Mouse (Mus musculus) cortical plate, adult 2 months (tissue): Measurements from ENCODE around the gene Apol7b. TPM values are rescaled to one million over a fixed set of nuclear protein-coding genes. Genes with fewer than 3 reads are reported as not detected.
A peak's percentile ranks its signal among the peaks of the same experiment; 100 is the strongest.
"Not testable (repeated sequence)": the region's sequence is repeated elsewhere in the genome, so short reads cannot be mapped to it uniquely, and the experiment has no call there.

Experiments used
- H3K27ac ChIP-seq: fragments of 200-500 bp; 2 replicates; pipeline ENCODE4 v1.5.1; 2012; ENCODE audit warnings: low read length, control low read depth, inconsistent platforms; ENCODE audit not compliant: insufficient read depth
- H3K4me1 ChIP-seq: fragments of 200-500 bp; 2 replicates; pipeline ENCODE4 v1.6.1; 2011; ENCODE audit warnings: low read length; ENCODE audit not compliant: control insufficient read depth, insufficient read depth
- H3K4me3 ChIP-seq: fragments of 200-500 bp; 2 replicates; pipeline ENCODE4 v1.5.1; 2011; ENCODE audit warnings: mild to moderate bottlenecking, low read length, control low read depth; ENCODE audit not compliant: insufficient read depth
- CTCF ChIP-seq: fragments of 200-500 bp; IDR thresholded peaks from 2 replicates; pipeline ENCODE4 v1.5.1; 2011; ENCODE audit warnings: mild to moderate bottlenecking, control low read depth, low read length; ENCODE audit not compliant: insufficient read depth; ENCODE audit errors: extremely low read depth
- POLR2A ChIP-seq: fragments of 200-500 bp; IDR thresholded peaks from 2 replicates; pipeline ENCODE4 v1.6.1; 2011; ENCODE audit warnings: mild to moderate bottlenecking, low read length, control low read depth; ENCODE audit not compliant: insufficient read depth; ENCODE audit errors: extremely low read depth
- polyA plus RNA-seq: library from polyadenylated mRNA; depleted of rRNA; stranded (reverse); fragments of >200 nt; gene quantifications from 2 replicates; pipeline ENCODE4 v1.2.3, GENCODE M21; 2012

Gene Apol7b
- polyA plus RNA-seq, 1 experiment, result 0.15 TPM

GRCm38 (mm10) chr15:77412695-77413094, 34.6 kb downstream of the Apol7b start:
- not testable (repeated sequence) for H3K27ac ChIP-seq, H3K4me3 ChIP-seq, H3K4me1 ChIP-seq
- TF ChIP-seq CTCF, result 0 out of 2 replicates have a peak, but pooled peaks have one; percentile 15

- not testable (repeated sequence) for H3K27ac ChIP-seq, H3K4me3 ChIP-seq, H3K4me1 ChIP-seq
These were observed 36.3 kb downstream of the Apol7b start, which contains the start of gene Apol9a for GRCm38 (mm10) chr15:77411035-77411434. TSS of gene Apol9a (minus strand) at chr15:77411135.

- not testable (repeated sequence) for H3K4me3 ChIP-seq, H3K27ac ChIP-seq, H3K4me1 ChIP-seq
These were observed 40.9 kb downstream of the Apol7b start for GRCm38 (mm10) chr15:77406370-77406769.

- not testable (repeated sequence) for H3K27ac ChIP-seq, H3K4me1 ChIP-seq, H3K4me3 ChIP-seq
- TF ChIP-seq CTCF, result peak; percentile 42
These were observed 48.3 kb downstream of the Apol7b start, which contains the start of gene Apol7a for GRCm38 (mm10) chr15:77399027-77399426. TSS of gene Apol7a (minus strand) at chr15:77399110.

GRCm38 (mm10) chr15:77397450-77398132, 49.7 kb downstream of the Apol7b start:
- H3K4me3 ChIP-seq, H3K4me1 ChIP-seq, H3K27ac ChIP-seq: not testable (repeated sequence)

- not testable (repeated sequence) for H3K27ac ChIP-seq, H3K4me1 ChIP-seq
These were observed 53.5 kb downstream of the Apol7b start for GRCm38 (mm10) chr15:77393832-77394231.

GRCm38 (mm10) chr15:77387462-77387861, 59.8 kb downstream of the Apol7b start:
- TF ChIP-seq CTCF (no peak), POLR2A (no peak)
- Histone ChIP-seq H3K4me3 (no peak overlapping the region), H3K4me1 (no peaks in the 10 kb centered on the region), H3K27ac (no peak overlapping the region)

More at GRCm38 (mm10) chr15:77393832-77394231, 53.5 kb downstream of the Apol7b start:
- not testable (repeated sequence) for H3K4me3 ChIP-seq

GRCm38 (mm10) chr15:77384340-77385030, 62.8 kb downstream of the Apol7b start:
- TF ChIP-seq CTCF, result no peak
- H3K4me3 ChIP-seq, result no peak overlapping the region
- H3K27ac ChIP-seq, result no peak overlapping the region
- H3K4me1 ChIP-seq, result no peaks in the 10 kb centered on the region

GRCm38 (mm10) chr15:77382880-77383279, 64.4 kb downstream of the Apol7b start:
- TF ChIP-seq POLR2A (no peak), CTCF (no peak)
- no peaks in the 10 kb centered on the region for H3K4me1 ChIP-seq
- H3K27ac ChIP-seq, result no peak overlapping the region
- no peak overlapping the region for H3K4me3 ChIP-seq

- Histone ChIP-seq H3K27ac (no peak overlapping the region), H3K4me3 (no peak overlapping the region)
- no peak for TF ChIP-seq CTCF
- TF ChIP-seq POLR2A, result no peak
These were observed 64.9 kb downstream of the Apol7b start for GRCm38 (mm10) chr15:77382271-77382850.

GRCm38 (mm10) chr15:77381481-77381880, 65.8 kb downstream of the Apol7b start:
- Histone ChIP-seq H3K4me3 (no peak overlapping the region), H3K27ac (no peak overlapping the region), H3K4me1 (no peaks in the 10 kb centered on the region)
- no peak for TF ChIP-seq POLR2A
- no peak for TF ChIP-seq CTCF

More at GRCm38 (mm10) chr15:77382271-77382850, 64.9 kb downstream of the Apol7b start:
- no peaks in the 10 kb centered on the region for H3K4me1 ChIP-seq
